Mouse (Mus musculus) inflammation-experienced regulatory T-cells, adult 6 months (primary cell): Measurements from ENCODE around the gene Grik4. TPM values are rescaled to one million over a fixed set of nuclear protein-coding genes. Genes with fewer than 3 reads are reported as not detected.
"Not testable (repeated sequence)": the region's sequence is repeated elsewhere in the genome, so short reads cannot be mapped to it uniquely, and the experiment has no call there.

Source experiments
- ATAC-seq: one replicate; pipeline ENCODE4 v1.8.0; 2017
- polyA plus RNA-seq, 3 experiments: library from polyadenylated mRNA; unstranded; fragments of 100-300 nt; shearing (Covaris generic); gene quantifications; one replicate each; pipeline ENCODE4 v1.2.1; 2017

Grik4 gene
- polyA plus RNA-seq, 3 experiments from 2014 or later: 0.06 to 0.08 TPM; not detected in 1

- ATAC-seq: no peak
Measured at GRCm38 (mm10) chr9:42797276-42797675, 147.0 kb downstream of the Grik4 start.

GRCm38 (mm10) chr9:42795881-42796280, 148.4 kb downstream of the Grik4 start:
- no peak for ATAC-seq

GRCm38 (mm10) chr9:42794006-42794405, 150.3 kb downstream of the Grik4 start:
- no peak for ATAC-seq

GRCm38 (mm10) chr9:42793581-42793980, 150.7 kb downstream of the Grik4 start:
- no peak for ATAC-seq

- no peak for ATAC-seq
Measured at GRCm38 (mm10) chr9:42792381-42792780, 151.9 kb downstream of the Grik4 start.

- no peak for ATAC-seq
Measured at GRCm38 (mm10) chr9:42791779-42792178, 152.5 kb downstream of the Grik4 start.

- no peak for ATAC-seq
Measured at GRCm38 (mm10) chr9:42791346-42791745, 152.9 kb downstream of the Grik4 start.

GRCm38 (mm10) chr9:42788471-42788870, 155.8 kb downstream of the Grik4 start:
- ATAC-seq: no peak

- ATAC-seq: no peak
Measured at GRCm38 (mm10) chr9:42786882-42787281, 157.4 kb downstream of the Grik4 start.

GRCm38 (mm10) chr9:42786286-42786685, 158.0 kb downstream of the Grik4 start:
- ATAC-seq: no peak

- ATAC-seq: no peak
Measured at GRCm38 (mm10) chr9:42785173-42785830, 159.0 kb downstream of the Grik4 start.

GRCm38 (mm10) chr9:42783248-42783903, 160.9 kb downstream of the Grik4 start:
- ATAC-seq: no peak

GRCm38 (mm10) chr9:42778471-42779263, 165.6 kb downstream of the Grik4 start:
- ATAC-seq: not testable (repeated sequence)

GRCm38 (mm10) chr9:42777913-42778312, 166.4 kb downstream of the Grik4 start:
- no peak for ATAC-seq

GRCm38 (mm10) chr9:42776804-42777203, 167.5 kb downstream of the Grik4 start:
- no peak for ATAC-seq

- ATAC-seq: no peak
Measured at GRCm38 (mm10) chr9:42764823-42765560, 179.3 kb downstream of the Grik4 start.

GRCm38 (mm10) chr9:42758682-42759205, 185.5 kb downstream of the Grik4 start:
- ATAC-seq: no peak

GRCm38 (mm10) chr9:42757012-42757640, 187.2 kb downstream of the Grik4 start:
- ATAC-seq: no peak

GRCm38 (mm10) chr9:42754699-42755098, 189.6 kb downstream of the Grik4 start:
- no peak for ATAC-seq

- ATAC-seq: no peak
Measured at GRCm38 (mm10) chr9:42751160-42751559, 193.1 kb downstream of the Grik4 start.

GRCm38 (mm10) chr9:42750176-42750575, 194.1 kb downstream of the Grik4 start:
- ATAC-seq: no peak

- ATAC-seq: no peak
Measured at GRCm38 (mm10) chr9:42745982-42746381, 198.3 kb downstream of the Grik4 start.
